Mouse (Mus musculus) hindbrain, postnatal 0 days (tissue): ENCODE results near the gene Ttc1. TPM values are rescaled to one million over a fixed set of nuclear protein-coding genes. Genes with fewer than 3 reads are reported as not detected.
A peak's percentile ranks its signal among the peaks of the same experiment; 100 is the strongest.

Experiments used
- ATAC-seq: fragments of 200-750 bp; cut with Nextera tagmentation; 2 replicates; pipeline ENCODE4 v1.8.0; 2017; ENCODE audit warnings: mild to moderate bottlenecking, moderate TSS enrichment, moderate library complexity
- DNase-seq: peaks from one replicate; pipeline ENCODE4 v3.0.0-alpha.2; 2015; ENCODE audit warnings: low spot score
- H3K27ac ChIP-seq: fragments of 300-500 bp; sonication (generic); 2 replicates; pipeline ENCODE4 v1.5.1; 2014; ENCODE audit warnings: mild to moderate bottlenecking
- H3K27me3 ChIP-seq: fragments of 300-500 bp; sonication (generic); 2 replicates; pipeline ENCODE4 v1.6.1; 2014; ENCODE audit warnings: low read length, mixed read lengths; ENCODE audit not compliant: insufficient read depth
- H3K36me3 ChIP-seq: fragments of 300-500 bp; sonication (generic); 2 replicates; pipeline ENCODE4 v1.6.1; 2014; ENCODE audit warnings: low read length, mixed read lengths; ENCODE audit not compliant: insufficient read depth
- H3K4me1 ChIP-seq: fragments of 300-500 bp; sonication (generic); 2 replicates; pipeline ENCODE4 v1.6.1; 2014; ENCODE audit warnings: antibody characterized with exemption, low read length, mixed read lengths; ENCODE audit not compliant: insufficient read depth
- H3K4me2 ChIP-seq: fragments of 300-500 bp; sonication (generic); 2 replicates; pipeline ENCODE4 v1.6.1; 2014; ENCODE audit warnings: low read depth, mild to moderate bottlenecking, low read length, moderate library complexity, mixed read lengths
- H3K4me3 ChIP-seq: fragments of 300-500 bp; sonication (generic); 2 replicates; pipeline ENCODE4 v1.5.1; 2014; ENCODE audit warnings: low read length
- H3K9ac ChIP-seq: fragments of 300-500 bp; sonication (generic); replicated peaks from 2 replicates; pipeline ENCODE4 v1.6.1; 2014; ENCODE audit warnings: mild to moderate bottlenecking, low read length, moderate library complexity, mixed read lengths
- H3K9me3 ChIP-seq: fragments of 300-500 bp; sonication (generic); 2 replicates; pipeline ENCODE4 v1.6.1; 2016; ENCODE audit warnings: low read length, mixed read lengths
- CTCF ChIP-seq: IDR thresholded peaks from 2 replicates; pipeline ENCODE4 v1.5.1; 2016; ENCODE audit warnings: antibody characterized with exemption, control low read depth, low read depth
- WGBS: fragments of 180-500 bp; shearing (Covaris S2); extraction: QIAGEN DNeasy Blood & Tissue Kit; methylation state at CpG from one replicate; pipeline ENCODE4 v1.1.7; 2014; 5-methylcytosine and 5-hydroxymethylcytosine counted together
- polyA plus RNA-seq: library from polyadenylated mRNA; unstranded; fragments of >200 nt; fragmentation: Nextera tagmentation; extraction: Ambion mirVana; gene quantifications from 2 replicates; pipeline ENCODE4 v1.2.1, GENCODE M21; 2015
- total RNA-seq: library from RNA; depleted of rRNA; stranded (reverse); fragments of >200 nt; gene quantifications from 2 replicates; pipeline ENCODE4 v1.2.3, GENCODE M21; 2014; rRNA removed

The Ttc1 gene
- total and polyA plus RNA-seq, 2 experiments from 2014 or later: 22.1 to 78.8 TPM

- Histone ChIP-seq H3K4me2 (no peak overlapping the region), H3K27me3 (no peaks in the 10 kb centered on the region), H3K36me3 (peaks cover 21% of the 10 kb centered on the region), H3K4me1 (no peaks in the 10 kb centered on the region), H3K27ac (no peak overlapping the region), H3K4me3 (no peak overlapping the region), H3K9ac (no peak overlapping the region), H3K9me3 (no peaks in the 10 kb centered on the region)
- no peak for DNase-seq
- 57% methylated on average over 1 of the region's 1 CpGs for WGBS
- TF ChIP-seq CTCF: no peak
- ATAC-seq: no peak
Measured at GRCm38 (mm10) chr11:43688850-43689249, 59.0 kb downstream of the Ttc1 start.

GRCm38 (mm10) chr11:43682415-43683217 lies 65.2 kb downstream of the Ttc1 start:
- TF ChIP-seq CTCF: no peak
- peak; percentile 25 for ATAC-seq
- under 1% methylated on average over 71 of the region's 72 CpGs for WGBS

GRCm38 (mm10) chr11:43681472-43682414 lies 66.1 kb downstream of the Ttc1 start, which contains the start of gene Pwwp2a:
Gene Pwwp2a (plus strand): TSS chr11:43681998.
- TF ChIP-seq CTCF: peak; percentile 40
- no peaks in the 10 kb centered on the region for H3K9me3 ChIP-seq
- H3K4me2 ChIP-seq: peak within 1 kb of the TSS; percentile 79
- H3K4me3 ChIP-seq: peak within 1 kb of the TSS; percentile 96
- ATAC-seq (peak; percentile 99), DNase-seq (peak; percentile 100)
- peaks cover 6% of the 10 kb centered on the region; the same call in 1 of the 2 replicates for H3K4me1 ChIP-seq
- 0 out of 2 replicates have a peak, but pooled peaks cover 3% of the 10 kb centered on the region for H3K36me3 ChIP-seq
- peak within 1 kb of the TSS; percentile 97 for H3K9ac ChIP-seq
- peak within 1 kb of the TSS; percentile 97 for H3K27ac ChIP-seq
- WGBS: 0% methylated on average over 58 of the region's 87 CpGs
- H3K27me3 ChIP-seq: no peaks in the 10 kb centered on the region

More at GRCm38 (mm10) chr11:43682415-43683217, 65.2 kb downstream of the Ttc1 start:
- peak overlapping the region; percentile 96 for H3K4me3 ChIP-seq
- 0 out of 2 replicates have a peak, but pooled peaks cover 3% of the 10 kb centered on the region for H3K36me3 ChIP-seq
- peak overlapping the region; percentile 97 for H3K27ac ChIP-seq
- no peaks in the 10 kb centered on the region for H3K9me3 ChIP-seq
- peak overlapping the region; percentile 97 for H3K9ac ChIP-seq
- no peaks in the 10 kb centered on the region for H3K27me3 ChIP-seq
- peak overlapping the region; percentile 79 for H3K4me2 ChIP-seq
- H3K4me1 ChIP-seq: peaks cover 6% of the 10 kb centered on the region; the same call in 1 of the 2 replicates
- DNase-seq: peak; percentile 85

Other genes starting within 250 kb of the Ttc1 start
- 2.4 and 3.5 TPM in 2 replicates for gene Ccnjl, start 219.2 kb downstream of the Ttc1 start, total RNA-seq
- 4.6 and 5.5 TPM in 2 replicates for gene Ccnjl, start 219.2 kb downstream of the Ttc1 start, polyA plus RNA-seq
- gene 4933415A04Rik, start 161.0 kb downstream of the Ttc1 start, total RNA-seq: 0.14 and 0.99 TPM in 2 replicates
- 2.6 and 2.9 TPM in 2 replicates for gene 4933415A04Rik, start 161.0 kb downstream of the Ttc1 start, polyA plus RNA-seq
- gene Fabp6, start 146.5 kb downstream of the Ttc1 start, total RNA-seq: not detected in 2 replicates
- gene Fabp6, start 146.5 kb downstream of the Ttc1 start, polyA plus RNA-seq: not detected in 2 replicates
- gene Pwwp2a, start 66.0 kb downstream of the Ttc1 start, total RNA-seq: 24.0 and 25.4 TPM in 2 replicates
- gene Pwwp2a, start 66.0 kb downstream of the Ttc1 start, polyA plus RNA-seq: 19.4 and 21.1 TPM in 2 replicates
- 37.0 and 39.7 TPM in 2 replicates for gene Adra1b, start 153.2 kb upstream of the Ttc1 start, total RNA-seq
- gene Adra1b, start 153.2 kb upstream of the Ttc1 start, polyA plus RNA-seq: 19.8 and 21.1 TPM in 2 replicates